Mouse (Mus musculus) intestine, embryonic 15.5 days (tissue): ENCODE measurements around the gene Pnpla7. TPM values are rescaled to one million over a fixed set of nuclear protein-coding genes. Genes with fewer than 3 reads are reported as not detected.
A peak's percentile ranks its signal among the peaks of the same experiment; 100 is the strongest.
"Not testable (repeated sequence)": the region's sequence is repeated elsewhere in the genome, so short reads cannot be mapped to it uniquely, and the experiment has no call there.

Experiments
- ATAC-seq: fragments of 200-750 bp; cut with Nextera tagmentation; 2 replicates; pipeline ENCODE4 v1.8.0; 2017; ENCODE audit warnings: moderate TSS enrichment, moderate library complexity
- H3K27ac ChIP-seq: fragments of 300-500 bp; sonication (generic); 2 replicates; pipeline ENCODE4 v1.5.1; 2015; ENCODE audit warnings: mild to moderate bottlenecking, inconsistent platforms
- H3K27me3 ChIP-seq: fragments of 300-500 bp; sonication (generic); replicated peaks from 2 replicates; pipeline ENCODE4 v1.6.1; 2015; ENCODE audit warnings: inconsistent platforms
- H3K36me3 ChIP-seq: fragments of 300-500 bp; sonication (generic); 2 replicates; pipeline ENCODE4 v1.6.1; 2015; ENCODE audit warnings: inconsistent platforms
- H3K4me1 ChIP-seq: fragments of 300-500 bp; sonication (generic); replicated peaks from 2 replicates; pipeline ENCODE4 v1.6.1; 2015; ENCODE audit warnings: inconsistent platforms
- H3K4me2 ChIP-seq: fragments of 300-500 bp; sonication (generic); replicated peaks from 2 replicates; pipeline ENCODE4 v1.6.1; 2015; ENCODE audit warnings: mild to moderate bottlenecking, inconsistent platforms
- H3K4me3 ChIP-seq: fragments of 300-500 bp; sonication (generic); replicated peaks from 2 replicates; pipeline ENCODE4 v1.5.1; 2015; ENCODE audit warnings: inconsistent platforms
- H3K9ac ChIP-seq: fragments of 300-500 bp; sonication (generic); 2 replicates; pipeline ENCODE4 v1.6.1; 2015; ENCODE audit warnings: inconsistent platforms
- H3K9me3 ChIP-seq: fragments of 300-500 bp; sonication (generic); 2 replicates; pipeline ENCODE4 v1.6.1; 2016; ENCODE audit warnings: inconsistent platforms
- WGBS: fragments of 180-500 bp; shearing (Covaris S2); methylation state at CpG from one replicate; pipeline ENCODE4 v1.1.7; 2015; 5-methylcytosine and 5-hydroxymethylcytosine counted together
- polyA plus RNA-seq: library from polyadenylated mRNA; unstranded; fragments of >200 nt; fragmentation: Nextera tagmentation; extraction: Ambion mirVana; gene quantifications from 2 replicates; pipeline ENCODE4 v1.2.1, GENCODE M21; 2015

Gene Pnpla7
- polyA plus RNA-seq = 7.7 and 8.5 TPM in 2 replicates

DNA sequence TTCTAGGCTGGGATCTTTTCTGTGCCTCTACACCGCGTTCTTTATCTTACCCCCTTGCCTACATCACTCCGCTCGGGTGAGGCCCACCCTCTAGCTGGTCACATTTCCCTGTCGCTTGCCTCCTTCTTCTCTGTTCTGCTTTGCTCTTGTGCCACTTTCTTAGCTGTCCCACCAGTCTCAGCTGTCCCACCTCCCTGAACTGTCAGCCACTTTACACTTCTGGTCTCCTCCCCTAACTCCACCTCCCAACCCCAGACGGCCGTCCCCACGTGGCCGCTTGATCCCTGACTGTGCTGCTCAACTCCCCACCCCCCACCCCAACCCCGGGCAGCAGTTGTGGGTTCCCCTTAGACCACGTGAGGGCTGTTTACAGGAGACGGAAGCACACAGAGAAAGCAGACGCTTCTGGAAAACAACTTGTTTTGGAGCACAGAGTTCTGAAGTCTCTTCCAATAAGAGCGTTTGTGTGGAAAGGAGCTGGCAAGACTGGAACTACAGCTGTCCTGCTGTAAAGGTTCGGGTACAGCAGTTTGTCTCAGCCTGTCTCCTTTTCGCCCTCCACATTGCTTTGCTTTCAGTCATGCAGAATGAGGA, at the start of gene Pnpla7:
Gene Pnpla7, plus strand, starts transcription at position 330 of the 594 bp plus-strand sequence.
- Histone ChIP-seq H3K4me3 (peak within 1 kb of the TSS; percentile 84), H3K27me3 (no peaks in the 10 kb centered on the region), H3K4me2 (peak within 1 kb of the TSS; percentile 97), H3K36me3 (0 out of 2 replicates have a peak, but pooled peaks cover 4% of the 10 kb centered on the region), H3K9me3 (no peaks in the 10 kb centered on the region), H3K9ac (peak within 1 kb of the TSS; percentile 77), H3K4me1 (peaks cover 14% of the 10 kb centered on the region), H3K27ac (peak within 1 kb of the TSS; percentile 95)
- under 1% methylated on average over 16 of the region's 16 CpGs for WGBS
- peak; percentile 78 for ATAC-seq

DNA sequence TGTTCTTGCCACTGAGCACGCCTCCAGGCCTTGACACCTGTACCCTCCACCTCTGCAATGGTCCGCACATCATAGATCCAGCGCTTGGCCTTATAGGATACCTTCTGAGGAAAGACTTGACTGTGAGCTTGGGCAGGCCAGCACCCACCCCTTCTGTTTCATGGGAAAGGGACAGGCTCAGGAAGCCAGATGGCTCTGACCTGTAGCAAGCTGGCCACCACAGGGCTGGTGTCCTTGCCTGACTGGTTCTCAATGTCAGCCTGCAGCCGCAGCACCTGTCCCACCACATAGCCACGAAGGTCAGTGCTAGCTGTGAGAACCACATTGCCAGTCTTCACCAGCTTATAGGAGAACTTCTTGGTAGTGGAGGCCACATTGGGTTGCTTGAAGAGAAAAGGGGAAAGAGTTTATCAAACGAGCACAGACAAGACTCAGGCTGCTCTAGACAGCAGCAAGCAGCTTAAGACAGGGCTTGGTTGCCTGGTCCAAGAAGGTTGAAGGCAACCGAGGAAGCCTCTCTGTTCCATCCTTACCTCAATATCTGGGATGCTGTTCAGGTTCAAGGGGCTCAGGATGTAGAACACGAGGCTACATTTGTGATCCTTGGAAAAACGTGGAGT, 49.4 kb upstream of the Pnpla7 start:
- no peaks in the 10 kb centered on the region for H3K27me3 ChIP-seq
- H3K9me3 ChIP-seq = no peaks in the 10 kb centered on the region
- H3K4me3 ChIP-seq = no peak overlapping the region
- ATAC-seq = no peak
- no peaks in the 10 kb centered on the region for H3K36me3 ChIP-seq
- WGBS = 80% methylated on average over 9 of the region's 9 CpGs
- peaks cover 4% of the 10 kb centered on the region for H3K4me1 ChIP-seq
- no peak overlapping the region for H3K4me2 ChIP-seq
- H3K9ac ChIP-seq = no peak overlapping the region
- H3K27ac ChIP-seq = no peak overlapping the region

DNA sequence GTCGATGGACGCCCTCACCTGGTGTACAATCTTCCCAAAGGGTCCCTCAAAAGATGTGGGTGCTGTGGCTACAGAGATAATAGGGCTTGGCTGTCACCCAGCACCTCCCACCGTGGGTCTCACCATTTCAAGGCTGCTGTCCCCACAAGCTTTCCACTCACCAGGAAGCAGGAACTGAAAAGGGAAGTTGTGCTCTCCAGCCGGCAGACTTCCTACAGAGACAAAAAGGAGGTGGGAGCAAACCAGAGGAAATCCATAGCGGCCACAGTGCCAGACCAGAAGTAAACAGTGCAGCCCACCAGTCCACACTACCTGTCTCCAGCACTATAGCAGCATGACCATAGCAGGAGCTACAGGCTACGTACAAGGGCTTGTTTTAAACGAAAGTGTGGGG, 48.9 kb upstream of the Pnpla7 start:
- no peaks in the 10 kb centered on the region for H3K27me3 ChIP-seq

DNA sequence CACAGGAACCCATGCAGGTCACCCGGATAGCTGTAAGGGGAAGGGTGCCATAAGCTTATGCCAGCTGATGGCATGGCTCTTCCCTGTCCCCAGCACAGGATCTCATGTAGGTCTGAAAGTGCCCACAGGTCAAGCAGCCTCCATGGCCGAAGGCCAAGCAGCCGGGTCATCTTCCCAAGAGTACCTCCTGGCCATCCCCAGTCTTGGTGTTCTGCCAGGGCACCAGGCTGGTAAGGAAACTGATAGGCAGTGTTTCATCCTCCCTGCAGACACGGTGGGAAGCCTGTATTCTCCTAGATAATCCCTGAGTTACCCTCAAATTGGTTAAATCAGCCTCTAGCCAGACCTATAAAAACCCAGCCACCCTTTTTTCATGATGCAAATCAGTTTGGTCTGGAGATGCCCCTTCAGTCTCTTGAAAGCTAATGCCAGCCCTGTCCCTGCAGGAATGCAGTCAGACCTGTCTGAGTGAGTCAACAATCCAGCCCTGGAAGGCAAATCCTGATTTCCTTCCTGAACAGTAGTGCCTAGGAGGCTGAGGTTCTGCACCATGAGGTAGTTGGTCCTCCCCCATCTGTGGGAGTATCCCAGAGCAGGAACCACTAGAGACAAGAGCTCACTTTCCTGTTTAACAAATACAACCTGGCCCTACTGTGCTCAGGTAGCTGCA, 47.9 kb upstream of the Pnpla7 start:
- H3K4me2 ChIP-seq = 0 out of 2 replicates have a peak overlapping the region, but pooled peaks have one; percentile 7
- no peaks in the 10 kb centered on the region for H3K9me3 ChIP-seq
- peaks cover 4% of the 10 kb centered on the region for H3K4me1 ChIP-seq
- H3K4me3 ChIP-seq = no peak overlapping the region
- no peaks in the 10 kb centered on the region for H3K27me3 ChIP-seq
- H3K9ac ChIP-seq = no peak overlapping the region
- 45% methylated on average over 4 of the region's 4 CpGs for WGBS
- H3K36me3 ChIP-seq = no peaks in the 10 kb centered on the region
- peak; percentile 89 for ATAC-seq
- peak overlapping the region; percentile 75 for H3K27ac ChIP-seq

More for the DNA sequence above, 48.9 kb upstream of the Pnpla7 start:
- Histone ChIP-seq H3K9ac (no peak overlapping the region), H3K4me1 (peaks cover 4% of the 10 kb centered on the region), H3K9me3 (no peaks in the 10 kb centered on the region), H3K4me2 (no peak overlapping the region), H3K4me3 (no peak overlapping the region), H3K27ac (no peak overlapping the region), H3K36me3 (no peaks in the 10 kb centered on the region)
- WGBS = 64% methylated on average over 7 of the region's 7 CpGs
- no peak for ATAC-seq

DNA sequence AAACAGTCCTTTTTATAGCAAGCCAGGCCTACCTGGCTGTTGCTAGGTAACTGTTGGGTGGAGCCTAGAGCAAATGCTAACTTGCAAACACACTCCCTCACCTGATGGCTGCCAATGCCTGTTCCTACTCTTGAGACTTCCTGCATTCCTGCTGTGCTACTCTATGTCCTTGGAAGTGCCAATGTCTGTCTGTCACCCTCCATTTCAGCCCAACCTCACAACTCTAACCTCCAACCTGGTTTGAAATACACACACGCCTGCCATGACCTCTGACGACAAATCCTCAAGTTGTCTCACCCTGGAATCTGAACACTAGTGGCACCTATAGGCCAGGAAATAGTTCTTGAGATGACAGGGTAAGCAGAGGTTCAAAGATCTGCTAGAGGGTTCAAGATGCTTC, 46.7 kb upstream of the Pnpla7 start:
- H3K27ac ChIP-seq = peak overlapping the region; percentile 32; the same call in 1 of the 2 replicates
- H3K27me3 ChIP-seq = no peaks in the 10 kb centered on the region

DNA sequence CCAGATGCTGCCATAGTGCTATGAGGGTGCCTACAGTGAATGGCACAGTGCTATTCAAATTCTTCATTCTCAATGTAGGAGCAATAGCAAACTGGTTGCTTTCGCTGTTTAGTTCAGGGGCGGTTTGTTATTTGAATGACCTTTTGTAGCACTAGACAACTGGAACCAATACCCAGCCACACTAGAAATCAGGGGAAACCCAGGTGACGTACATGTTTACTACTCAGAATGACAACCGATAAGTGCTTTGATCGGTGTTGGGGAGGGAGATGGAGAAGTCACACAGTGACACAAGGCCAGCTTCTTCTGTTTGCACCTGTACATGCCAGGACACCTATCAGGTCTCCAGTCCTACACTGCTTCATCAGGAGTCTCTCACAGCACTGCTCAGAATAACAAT, 46.2 kb upstream of the Pnpla7 start:
- Histone ChIP-seq H3K27ac (0 out of 2 replicates have a peak overlapping the region, but pooled peaks have one; percentile 32), H3K4me1 (peaks cover 7% of the 10 kb centered on the region), H3K9me3 (no peaks in the 10 kb centered on the region), H3K27me3 (no peaks in the 10 kb centered on the region), H3K4me2 (no peak overlapping the region), H3K9ac (no peak overlapping the region), H3K4me3 (no peak overlapping the region), H3K36me3 (no peaks in the 10 kb centered on the region)
- 88% methylated on average over 5 of the region's 5 CpGs for WGBS
- no peak for ATAC-seq

More for the DNA sequence above, 46.7 kb upstream of the Pnpla7 start:
- no peak overlapping the region for H3K9ac ChIP-seq
- H3K4me2 ChIP-seq = no peak overlapping the region
- no peak overlapping the region for H3K4me3 ChIP-seq
- no peaks in the 10 kb centered on the region for H3K36me3 ChIP-seq
- 48% methylated on average over 2 of the region's 2 CpGs for WGBS
- H3K9me3 ChIP-seq = no peaks in the 10 kb centered on the region
- ATAC-seq = peak; percentile 66
- H3K4me1 ChIP-seq = peaks cover 7% of the 10 kb centered on the region

DNA sequence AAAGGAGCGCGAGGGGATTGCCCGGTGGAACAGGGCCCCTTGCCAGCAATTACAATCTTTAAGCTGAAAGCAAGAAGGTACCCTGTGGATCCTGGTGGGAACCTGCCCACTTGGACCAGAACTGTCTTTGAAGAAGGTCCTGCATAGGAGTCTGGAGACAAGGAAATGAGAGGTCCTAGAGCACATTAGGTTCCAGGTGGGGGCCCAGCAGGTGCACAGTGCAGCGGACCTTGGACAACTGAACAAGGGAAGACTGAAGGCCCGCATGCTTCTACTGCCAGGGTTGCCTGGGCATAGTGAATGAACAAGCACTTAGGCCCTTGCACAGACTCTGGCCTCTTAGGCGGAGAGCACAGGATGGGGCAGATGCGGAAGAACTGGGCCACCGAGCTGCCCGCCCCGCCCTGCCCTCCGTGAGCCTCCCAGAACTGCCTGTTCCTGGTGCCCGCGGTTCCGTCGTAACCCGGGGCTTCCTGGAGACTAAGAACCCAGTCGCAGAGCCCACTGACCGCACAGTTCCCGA, 41.3 kb upstream of the Pnpla7 start:
- H3K9me3 ChIP-seq = no peaks in the 10 kb centered on the region
- WGBS = 4% methylated on average over 19 of the region's 19 CpGs
- peak overlapping the region; percentile 75 for H3K9ac ChIP-seq
- H3K27me3 ChIP-seq = no peaks in the 10 kb centered on the region; the same call in 1 of the 2 replicates
- H3K27ac ChIP-seq = peak overlapping the region; percentile 91
- no peaks in the 10 kb centered on the region for H3K36me3 ChIP-seq
- H3K4me1 ChIP-seq = peaks cover 5% of the 10 kb centered on the region
- peak; percentile 82 for ATAC-seq
- H3K4me2 ChIP-seq = peak overlapping the region; percentile 97
- H3K4me3 ChIP-seq = peak overlapping the region; percentile 75

DNA sequence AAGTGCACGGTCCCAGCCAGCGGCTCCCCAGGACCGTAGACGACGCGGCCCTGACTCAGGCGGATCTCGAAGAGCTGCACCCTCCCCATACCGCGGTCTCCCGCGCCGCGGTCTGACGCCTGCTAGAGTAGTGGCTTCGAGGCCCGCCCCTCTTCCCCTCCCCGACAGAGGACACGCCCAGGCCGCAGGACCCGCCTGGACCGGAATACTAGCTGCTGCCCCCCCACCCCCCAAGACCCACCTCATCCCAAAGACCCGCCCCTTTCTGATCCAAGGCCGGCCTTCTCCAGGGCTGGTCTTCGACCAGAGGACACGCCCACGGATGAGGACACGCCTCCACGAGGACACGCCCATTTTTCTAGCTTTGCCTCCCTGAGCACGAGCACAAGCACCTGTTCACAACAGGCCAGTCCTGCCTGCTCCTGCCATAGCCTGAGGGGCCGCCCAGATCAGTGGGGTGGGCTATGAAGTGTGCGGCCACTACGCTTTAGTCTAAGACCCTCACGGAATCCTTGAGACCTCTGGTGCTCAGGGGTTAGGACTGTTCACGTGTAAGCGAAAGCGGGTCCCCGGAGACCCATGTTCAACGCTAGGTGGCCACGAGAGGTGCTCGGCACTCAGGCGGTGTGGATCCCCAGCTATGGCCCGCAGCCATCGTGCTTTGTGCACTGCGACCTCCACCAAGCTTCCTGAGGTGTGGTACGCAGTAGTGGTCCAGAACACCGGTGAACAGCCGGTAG, 40.6 kb upstream of the Pnpla7 start, which contains the start of gene Arrdc1:
Gene Arrdc1, minus strand, starts transcription at position 196 of the 740 bp plus-strand sequence.
- Histone ChIP-seq H3K27me3 (no peaks in the 10 kb centered on the region; the same call in 1 of the 2 replicates), H3K36me3 (no peaks in the 10 kb centered on the region), H3K27ac (peak within 1 kb of the TSS; percentile 91), H3K9ac (peak within 1 kb of the TSS; percentile 75), H3K9me3 (no peaks in the 10 kb centered on the region), H3K4me1 (peaks cover 5% of the 10 kb centered on the region), H3K4me2 (peak within 1 kb of the TSS; percentile 97), H3K4me3 (peak within 1 kb of the TSS; percentile 75)
- ATAC-seq = peak; percentile 96
- WGBS = under 1% methylated on average over 46 of the region's 49 CpGs

DNA sequence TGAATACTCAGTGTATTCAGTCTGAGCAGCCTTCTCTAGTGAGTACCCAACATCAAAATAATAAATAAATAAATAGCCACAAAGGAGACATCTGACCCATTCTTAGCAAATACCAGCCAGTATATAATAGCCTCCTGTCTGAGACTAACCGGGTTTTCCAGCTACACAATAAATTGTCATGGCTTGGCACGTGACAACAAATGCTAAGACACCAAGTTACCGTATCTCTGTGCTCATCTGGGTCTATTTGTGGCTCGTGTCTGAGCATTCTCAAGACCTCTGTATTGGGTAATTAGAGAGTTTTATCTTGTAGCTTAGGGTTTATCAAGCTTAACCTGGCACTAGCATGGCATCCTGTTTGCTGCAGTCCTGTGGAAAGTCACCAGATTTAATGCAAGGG, 33.7 kb upstream of the Pnpla7 start:
- Histone ChIP-seq H3K9me3 (no peaks in the 10 kb centered on the region), H3K4me2 (no peak overlapping the region), H3K27me3 (no peaks in the 10 kb centered on the region; the same call in 1 of the 2 replicates), H3K4me3 (no peak overlapping the region), H3K9ac (no peak overlapping the region), H3K27ac (no peak overlapping the region), H3K36me3 (no peaks in the 10 kb centered on the region), H3K4me1 (no peaks in the 10 kb centered on the region)
- WGBS = 71% methylated on average over 4 of the region's 4 CpGs
- no peak for ATAC-seq

DNA sequence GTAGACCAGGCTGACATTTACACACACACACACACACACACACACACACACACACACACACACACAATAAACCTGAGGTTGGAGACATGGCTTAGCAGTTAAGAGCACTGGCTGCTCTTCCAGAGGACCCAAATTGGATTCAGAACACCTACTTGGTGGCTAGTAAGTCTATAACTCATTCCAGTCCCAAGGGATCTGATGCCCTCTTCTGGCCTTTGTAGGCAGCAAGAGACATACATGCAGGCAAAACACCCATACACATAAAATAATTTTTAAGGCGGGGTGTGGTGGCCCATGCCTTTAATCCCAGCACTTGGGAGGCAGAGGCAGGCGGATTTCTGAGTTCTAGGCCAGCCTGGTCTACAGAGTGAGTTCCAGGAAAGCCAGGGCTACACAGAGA, 31.5 kb upstream of the Pnpla7 start:
- H3K9ac ChIP-seq, H3K4me1 ChIP-seq, H3K4me3 ChIP-seq, H3K27ac ChIP-seq, H3K36me3 ChIP-seq, H3K4me2 ChIP-seq, H3K9me3 ChIP-seq, H3K27me3 ChIP-seq, ATAC-seq: not testable (repeated sequence)
- 56% methylated on average over 2 of the region's 2 CpGs for WGBS

DNA sequence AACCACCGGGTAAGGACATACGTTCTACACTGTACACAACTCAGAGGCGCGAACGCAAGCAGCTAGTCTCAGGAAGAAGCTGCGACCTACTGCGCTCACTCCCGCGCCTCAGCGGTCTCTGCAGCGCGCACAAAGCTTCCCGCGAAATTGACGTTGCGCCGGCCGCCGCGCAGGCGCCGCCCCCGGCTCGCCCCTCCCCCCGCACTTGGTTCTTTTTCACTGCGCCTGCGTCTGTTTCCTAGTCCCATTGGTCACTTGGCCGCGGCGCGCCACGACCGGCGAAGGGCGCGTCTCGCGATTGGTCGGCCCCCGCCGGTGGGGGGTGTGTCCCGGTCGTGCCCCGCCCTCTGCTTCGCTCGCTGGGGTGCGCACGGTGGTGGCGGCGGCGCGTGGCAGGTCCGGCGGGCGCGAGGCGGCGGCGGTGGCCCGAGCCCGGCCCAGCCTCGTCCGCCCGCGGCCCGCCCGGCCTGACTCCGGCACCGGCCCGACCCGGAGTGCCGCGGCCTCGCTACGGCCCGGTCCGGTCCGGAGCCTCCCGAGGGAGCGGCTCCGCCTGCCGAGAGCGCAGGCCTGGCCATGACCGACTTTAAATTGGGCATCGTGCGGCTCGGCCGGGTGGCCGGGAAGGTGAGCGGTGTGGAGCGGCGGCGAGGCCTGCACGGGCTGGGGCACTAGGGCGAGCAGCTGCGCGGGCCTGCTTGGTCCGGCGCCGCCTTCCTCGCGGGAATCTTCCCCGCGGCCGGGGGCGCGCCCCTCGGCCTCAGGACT, 26.2 kb upstream of the Pnpla7 start, which contains the start of gene Zmynd19:
Gene Zmynd19, plus strand, starts transcription at position 372 of the 768 bp plus-strand sequence.
- peaks cover 19% of the 10 kb centered on the region for H3K36me3 ChIP-seq
- H3K27ac ChIP-seq = peak within 1 kb of the TSS; percentile 51; the same call in 1 of the 2 replicates
- H3K9ac ChIP-seq = peak within 1 kb of the TSS; percentile 91
- WGBS = 0% methylated on average over 107 of the region's 108 CpGs
- no peaks in the 10 kb centered on the region for H3K9me3 ChIP-seq
- H3K4me1 ChIP-seq = peaks cover 13% of the 10 kb centered on the region
- H3K4me2 ChIP-seq = peak within 1 kb of the TSS; percentile 85
- peak; percentile 100 for ATAC-seq
- H3K4me3 ChIP-seq = peak within 1 kb of the TSS; percentile 97
- H3K27me3 ChIP-seq = no peaks in the 10 kb centered on the region
